Mouse (Mus musculus) duodenum, adult 2 months (tissue): ENCODE data around the gene Mphosph9. TPM values are rescaled to one million over a fixed set of nuclear protein-coding genes. Genes with fewer than 3 reads are reported as not detected.

Experiments used
- polyA plus RNA-seq: library from polyadenylated mRNA; depleted of rRNA; stranded (reverse); fragments of >200 nt; gene quantifications from 2 replicates; pipeline ENCODE4 v1.2.3, GENCODE M21; 2012; ENCODE audit warnings: low replicate concordance; rRNA removed

Mphosph9 gene
- polyA plus RNA-seq, result 0.24 and 1.4 TPM in 2 replicates

DNA sequence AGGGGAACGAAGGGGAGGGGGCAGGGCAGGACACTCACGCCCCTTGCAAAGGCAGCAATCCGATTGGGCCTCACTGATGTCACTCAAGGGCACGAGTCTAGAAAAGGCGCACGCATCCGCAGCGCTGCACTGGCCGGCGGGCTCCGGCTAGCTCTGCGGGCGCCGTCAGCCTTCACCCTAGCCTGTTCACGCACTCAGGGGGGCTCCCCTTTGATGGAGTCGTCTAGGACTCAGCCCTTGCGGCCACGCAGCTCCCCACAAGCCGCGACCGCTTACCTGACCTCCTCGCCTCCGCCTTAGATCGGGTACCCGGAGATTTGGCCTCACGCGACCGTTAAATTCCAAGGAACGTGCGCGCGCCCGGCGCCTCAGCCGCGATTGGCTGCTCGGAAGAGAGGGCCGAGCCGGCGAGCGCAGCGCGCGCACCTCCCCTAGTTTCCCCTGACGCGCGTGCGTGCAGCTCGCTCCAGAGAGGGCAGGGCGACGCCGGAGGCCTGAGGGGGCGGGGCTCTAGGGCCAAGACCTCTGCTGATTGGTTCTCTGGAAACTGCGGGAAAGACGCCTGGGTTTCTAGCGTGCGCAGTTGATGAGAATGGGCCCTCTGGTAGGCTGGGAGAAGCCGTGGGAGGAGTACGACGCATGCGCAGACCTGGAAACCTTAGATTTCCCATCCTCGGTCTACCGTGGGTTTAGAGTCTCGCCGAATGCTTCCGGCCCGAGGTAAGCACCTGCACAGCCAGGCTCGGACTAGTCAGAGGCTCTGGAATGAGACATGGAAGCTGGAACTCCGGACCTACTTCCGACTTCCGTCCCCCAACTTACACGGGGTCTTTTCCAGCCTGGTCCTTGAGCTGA, at the start of gene Mphosph9, which contains the start of gene 2810006K23Rik:
TSS of gene Mphosph9 (minus strand) at position 463 of the 855 bp plus-strand sequence.
TSS of gene 2810006K23Rik (plus strand) at position 580 of the 855 bp plus-strand sequence.

DNA sequence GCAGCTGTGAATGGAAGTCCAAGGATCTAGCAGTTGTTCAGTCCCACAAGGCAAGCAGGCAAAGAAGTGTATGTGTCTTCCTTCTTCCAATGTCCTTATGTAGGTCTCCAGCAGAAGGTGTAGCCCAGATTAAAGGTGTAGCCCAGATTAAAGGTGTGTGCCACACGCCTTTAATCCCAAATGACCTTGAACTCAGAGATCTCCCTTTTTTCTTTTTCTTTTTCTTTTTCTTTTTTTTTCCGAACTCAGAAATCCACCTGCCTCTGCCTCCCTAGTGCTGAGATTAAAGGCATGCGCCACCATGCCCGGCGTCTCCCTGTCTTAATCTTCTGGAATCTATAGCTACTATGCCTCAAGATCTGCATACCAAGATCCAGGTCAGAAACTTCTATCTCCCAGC, 35.2 kb upstream of the Mphosph9 start, which contains the start of gene Cdk2ap1:
TSS of gene Cdk2ap1 (minus strand) at position 101 of the 400 bp plus-strand sequence.

DNA sequence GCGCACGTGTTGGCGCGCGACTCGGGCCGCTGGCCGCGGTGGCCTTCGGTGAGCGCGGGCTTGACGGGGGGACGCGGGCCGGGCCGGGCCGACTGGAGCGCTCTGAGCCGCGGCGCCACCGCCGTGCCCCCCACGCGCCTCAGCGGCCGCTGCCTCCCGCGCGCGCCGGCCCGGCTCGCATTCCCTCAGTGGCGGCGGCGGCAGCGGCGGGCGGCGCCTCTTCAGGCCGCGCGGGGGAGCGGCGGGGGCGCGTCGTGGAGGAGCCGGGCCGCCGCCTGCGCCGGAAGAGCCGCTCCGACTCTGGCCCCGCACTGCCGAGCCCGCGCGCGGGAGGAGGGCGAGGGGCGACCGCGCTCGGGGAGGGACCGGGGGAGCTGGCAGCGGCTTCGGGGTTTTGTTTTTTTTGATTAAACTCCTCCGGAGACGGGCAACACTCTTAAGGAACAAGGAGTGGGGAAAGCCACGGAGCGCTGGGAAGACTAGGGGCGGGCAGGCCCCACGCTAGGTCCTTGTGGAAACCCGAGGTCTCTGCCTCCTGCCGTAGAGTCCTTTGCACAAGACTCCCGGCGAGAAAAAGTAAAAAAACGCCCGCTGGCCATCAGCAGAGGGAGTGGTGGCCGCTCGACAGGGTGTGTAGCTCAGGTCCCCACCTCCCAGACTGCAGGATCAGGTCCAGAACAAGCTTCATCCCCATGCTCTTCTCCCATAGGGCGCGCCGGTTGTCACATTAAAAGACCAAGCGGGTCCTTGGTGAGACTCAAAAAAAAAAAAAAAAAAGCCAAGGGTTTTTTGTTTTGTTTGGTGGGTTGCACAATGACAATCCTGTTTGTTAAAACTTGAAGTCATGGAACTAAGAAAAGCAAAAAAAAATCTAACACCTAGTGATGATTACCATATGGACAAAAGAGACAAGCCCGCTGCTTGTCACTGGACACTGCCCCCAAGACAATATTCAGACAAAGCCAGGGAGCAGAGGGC, 77.9 kb downstream of the Mphosph9 start, which contains the start of gene Pitpnm2:
TSS of gene Pitpnm2 (minus strand) at position 147 of the 978 bp plus-strand sequence.

Other genes starting within 250 kb of the Mphosph9 start
- gene Abcb9, start 232.2 kb downstream of the Mphosph9 start, polyA plus RNA-seq, result 18.0 and 32.2 TPM in 2 replicates
- 72.2 and 78.6 TPM in 2 replicates for gene Ogfod2, start 215.7 kb downstream of the Mphosph9 start, polyA plus RNA-seq
- 15.6 and 20.9 TPM in 2 replicates for gene Arl6ip4, start 211.9 kb downstream of the Mphosph9 start, polyA plus RNA-seq
- gene Pitpnm2, start 78.2 kb downstream of the Mphosph9 start, polyA plus RNA-seq, result 13.9 and 25.1 TPM in 2 replicates
- 1.7 and 1.8 TPM in 2 replicates for gene 2810006K23Rik, start 117 bp upstream of the Mphosph9 start, polyA plus RNA-seq
- gene Cdk2ap1, start 35.1 kb upstream of the Mphosph9 start, polyA plus RNA-seq, result 43.6 and 51.0 TPM in 2 replicates
- 3.3 and 4.3 TPM in 2 replicates for gene Sbno1, start 98.0 kb upstream of the Mphosph9 start, polyA plus RNA-seq
- 40.2 and 48.5 TPM in 2 replicates for gene Kmt5a, start 112.0 kb upstream of the Mphosph9 start, polyA plus RNA-seq
- gene Rilpl2, start 150.4 kb upstream of the Mphosph9 start, polyA plus RNA-seq, result 24.6 and 31.7 TPM in 2 replicates
- gene Snrnp35, start 155.2 kb upstream of the Mphosph9 start, polyA plus RNA-seq, result 0.69 and 2.2 TPM in 2 replicates
- gene Rilpl1, start 203.4 kb upstream of the Mphosph9 start, polyA plus RNA-seq, result 2.4 and 2.9 TPM in 2 replicates
- gene Tmed2, start 212.7 kb upstream of the Mphosph9 start, polyA plus RNA-seq, result 112 and 160 TPM in 2 replicates
- gene Ddx55, start 224.9 kb upstream of the Mphosph9 start, polyA plus RNA-seq, result 8.1 and 10.4 TPM in 2 replicates